Mouse (Mus musculus): ENCODE data around the gene Slc4a8.

GRCm38 (mm10) chr15:100719217-100719616, 42.3 kb upstream of the Slc4a8 start:
- TF ChIP-seq CTCF (IDR thresholded peaks at IDR 0.05; ENCODE audit: control insufficient read depth, insufficient read depth, insufficient replicate concordance, low read depth, low read length) (no peak), POLR2A (IDR thresholded peaks at IDR 0.05; ENCODE audit: control insufficient read depth, low read depth, low read length) (no peak)
